Mouse (Mus musculus): ENCODE results near the gene Gucd1. TPM values are rescaled to one million over a fixed set of nuclear protein-coding genes. Genes with fewer than 3 reads are reported as not detected.

Gucd1 gene
- polyA plus RNA-seq, 1 experiment, result 48.3 TPM

DNA sequence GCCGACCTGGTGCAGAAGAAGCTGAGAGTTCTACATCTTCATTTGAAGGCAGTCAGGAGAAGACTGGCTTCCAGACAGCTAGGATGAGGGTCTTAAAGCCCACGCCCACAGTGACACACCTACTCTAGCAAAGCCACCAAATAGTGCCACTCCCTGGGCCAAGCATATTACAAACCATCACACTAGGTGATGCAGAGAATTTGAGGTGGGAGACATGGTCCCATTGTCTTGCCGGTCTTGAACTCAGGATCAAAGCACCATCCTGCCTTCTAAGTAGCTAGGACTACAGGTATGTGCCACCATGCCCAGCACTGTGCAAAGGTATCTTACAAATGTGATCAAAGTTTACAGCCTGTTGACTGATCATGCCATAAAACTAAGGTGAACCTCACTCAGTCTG lies 77.0 kb downstream of the Gucd1 start:
- peaks cover 1% of the 10 kb centered on the region; the same call in 1 of the 2 replicates for H3K4me1 ChIP-seq (ENCODE audit: control insufficient read depth, insufficient read depth, low read length)
- no peak overlapping the region for H3K27ac ChIP-seq (ENCODE audit: control insufficient read depth, insufficient read depth, low read depth, low read length, poor library complexity)
- no peak overlapping the region for H3K4me3 ChIP-seq (replicated peaks; ENCODE audit: control insufficient read depth, low read depth, low read length)
- WGBS, result 71% methylated on average over 3 of the region's 3 CpGs
- no peak for TF ChIP-seq CTCF (IDR thresholded peaks at IDR 0.05; ENCODE audit: control insufficient read depth, insufficient read depth, low read length)
- no peak for TF ChIP-seq POLR2A (IDR thresholded peaks at IDR 0.05; ENCODE audit: borderline replicate concordance, control insufficient read depth, low read depth, low read length)

DNA sequence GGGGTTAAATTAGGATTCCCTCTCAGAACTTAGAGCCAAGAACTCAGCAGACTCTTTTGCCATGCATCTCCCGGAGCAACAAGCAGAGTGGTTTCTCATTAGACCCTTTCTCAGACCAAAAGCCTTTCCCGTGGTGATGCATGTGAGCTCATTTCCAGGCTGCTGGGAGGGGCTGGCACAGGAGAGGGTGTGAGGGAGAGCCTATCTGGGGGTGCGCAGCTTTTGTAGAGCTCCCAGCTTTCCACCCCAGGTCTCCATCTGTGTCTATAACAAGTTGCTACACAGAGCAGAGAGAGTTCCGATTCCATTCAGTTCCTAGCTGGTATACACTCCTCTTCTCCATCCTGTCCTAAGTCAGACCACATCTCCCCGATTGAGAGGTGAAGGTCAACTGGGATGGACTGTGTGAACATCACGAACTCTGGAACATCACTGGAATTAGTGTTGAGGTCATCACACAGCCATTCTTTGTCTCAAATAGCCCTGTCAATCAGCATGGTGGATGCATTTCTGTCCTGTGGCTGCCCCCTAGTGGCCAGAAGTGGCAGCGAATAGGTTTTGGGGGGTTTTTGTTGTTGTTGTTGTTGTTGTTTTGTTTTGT lies 78.5 kb downstream of the Gucd1 start:
- 41% methylated on average over 7 of the region's 7 CpGs for WGBS
- TF ChIP-seq POLR2A (IDR thresholded peaks at IDR 0.05; ENCODE audit: borderline replicate concordance, control insufficient read depth, low read depth, low read length), result no peak
- peak; percentile 69 for TF ChIP-seq CTCF (IDR thresholded peaks at IDR 0.05; ENCODE audit: control insufficient read depth, insufficient read depth, low read length)
- Histone ChIP-seq H3K4me3 (replicated peaks; ENCODE audit: control insufficient read depth, low read depth, low read length) (no peak overlapping the region), H3K4me1 (ENCODE audit: control insufficient read depth, insufficient read depth, low read length) (peaks cover 1% of the 10 kb centered on the region; the same call in 1 of the 2 replicates), H3K27ac (ENCODE audit: control insufficient read depth, insufficient read depth, low read depth, low read length, poor library complexity) (no peak overlapping the region)

DNA sequence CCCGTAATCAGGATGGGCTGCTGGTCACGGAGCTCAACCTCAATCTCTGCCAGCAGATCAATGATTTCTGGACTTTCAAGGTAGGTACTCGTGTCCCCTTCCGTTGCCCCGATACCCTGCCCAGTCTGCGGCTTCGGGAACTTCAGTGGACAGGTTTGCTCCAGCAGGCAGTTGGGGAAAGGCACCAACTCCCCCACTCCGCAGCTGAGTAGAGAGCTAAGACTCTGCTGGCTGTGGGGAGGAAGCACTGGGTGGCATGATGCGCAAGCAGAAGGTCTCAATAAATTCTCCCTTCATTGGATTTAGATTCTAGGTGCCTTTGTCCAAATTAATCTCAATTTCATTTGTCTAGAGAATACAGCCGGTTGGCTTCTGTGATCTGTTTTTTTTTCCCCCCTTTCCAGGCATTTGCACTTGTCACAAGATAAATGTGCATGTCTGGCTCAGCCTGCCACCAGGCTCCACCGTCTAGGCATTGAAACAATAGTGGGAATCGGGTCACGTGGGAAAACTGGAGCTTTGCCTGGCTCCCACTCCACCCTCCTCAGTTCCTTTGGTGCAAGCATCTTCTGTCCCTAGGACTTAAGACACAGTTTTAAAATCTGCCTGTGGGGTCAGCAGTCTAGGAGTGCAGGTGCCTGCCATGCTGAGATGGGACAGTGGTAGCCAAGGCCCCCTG lies 79.5 kb downstream of the Gucd1 start:
- 75% methylated on average over 13 of the region's 13 CpGs for WGBS
- TF ChIP-seq CTCF (IDR thresholded peaks at IDR 0.05; ENCODE audit: control insufficient read depth, insufficient read depth, low read length) (no peak), POLR2A (IDR thresholded peaks at IDR 0.05; ENCODE audit: borderline replicate concordance, control insufficient read depth, low read depth, low read length) (no peak)

GRCm38 (mm10) chr10:75437284-75437683 lies 80.5 kb downstream of the Gucd1 start:
- no peaks in the 10 kb centered on the region for H3K4me1 ChIP-seq (ENCODE audit: control insufficient read depth, insufficient read depth, low read length)
- WGBS, result 100% methylated on average over 1 of the region's 1 CpGs
- no peak overlapping the region for H3K4me3 ChIP-seq (replicated peaks; ENCODE audit: control insufficient read depth, low read depth, low read length)
- H3K27ac ChIP-seq (ENCODE audit: control insufficient read depth, insufficient read depth, low read depth, low read length, poor library complexity), result no peak overlapping the region
- TF ChIP-seq POLR2A (IDR thresholded peaks at IDR 0.05; ENCODE audit: borderline replicate concordance, control insufficient read depth, low read depth, low read length) (no peak), CTCF (IDR thresholded peaks at IDR 0.05; ENCODE audit: control insufficient read depth, insufficient read depth, low read length) (no peak)

More for the DNA sequence above, 79.5 kb downstream of the Gucd1 start:
- H3K4me3 ChIP-seq (replicated peaks; ENCODE audit: control insufficient read depth, low read depth, low read length), result no peak overlapping the region
- H3K27ac ChIP-seq (ENCODE audit: control insufficient read depth, insufficient read depth, low read depth, low read length, poor library complexity), result no peak overlapping the region
- H3K4me1 ChIP-seq (ENCODE audit: control insufficient read depth, insufficient read depth, low read length), result no peaks in the 10 kb centered on the region

DNA sequence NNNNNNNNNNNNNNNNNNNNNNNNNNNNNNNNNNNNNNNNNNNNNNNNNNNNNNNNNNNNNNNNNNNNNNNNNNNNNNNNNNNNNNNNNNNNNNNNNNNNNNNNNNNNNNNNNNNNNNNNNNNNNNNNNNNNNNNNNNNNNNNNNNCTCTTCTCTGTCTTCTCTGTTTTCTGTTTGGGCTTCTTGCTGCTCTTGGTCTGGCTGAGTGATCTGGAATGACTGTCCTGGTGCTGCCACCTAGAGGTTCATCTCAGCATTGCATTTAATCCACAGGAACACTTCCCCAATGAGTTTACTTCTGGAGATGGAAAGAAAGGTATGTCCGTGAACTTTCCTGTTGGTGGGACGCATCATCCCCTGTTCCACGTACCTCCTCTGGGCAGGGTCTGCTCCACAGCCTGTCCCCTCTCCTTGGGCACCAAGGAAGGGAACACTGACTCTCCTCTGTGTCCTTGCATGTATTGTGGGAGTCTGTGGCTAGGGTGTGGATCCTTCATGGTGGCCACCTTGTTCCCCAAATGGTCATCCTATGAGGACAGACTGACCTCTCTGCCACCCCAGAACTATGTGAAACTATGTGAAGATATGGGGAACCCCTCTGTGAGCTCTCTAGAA lies 81.1 kb downstream of the Gucd1 start:
- no peak overlapping the region for H3K4me3 ChIP-seq (replicated peaks; ENCODE audit: control insufficient read depth, low read depth, low read length)
- H3K27ac ChIP-seq (ENCODE audit: control insufficient read depth, insufficient read depth, low read depth, low read length, poor library complexity), result no peak overlapping the region
- WGBS, result 4% methylated on average over 3 of the region's 3 CpGs
- no peaks in the 10 kb centered on the region for H3K4me1 ChIP-seq (ENCODE audit: control insufficient read depth, insufficient read depth, low read length)
- TF ChIP-seq CTCF (IDR thresholded peaks at IDR 0.05; ENCODE audit: control insufficient read depth, insufficient read depth, low read length) (peak; percentile 74), POLR2A (IDR thresholded peaks at IDR 0.05; ENCODE audit: borderline replicate concordance, control insufficient read depth, low read depth, low read length) (no peak)

- H3K4me1 ChIP-seq (ENCODE audit: control insufficient read depth, insufficient read depth, low read length), result peaks cover 1% of the 10 kb centered on the region
- WGBS, result 81% methylated on average over 6 of the region's 6 CpGs
- no peak overlapping the region for H3K4me3 ChIP-seq (replicated peaks; ENCODE audit: control insufficient read depth, low read depth, low read length)
- TF ChIP-seq POLR2A (IDR thresholded peaks at IDR 0.05; ENCODE audit: borderline replicate concordance, control insufficient read depth, low read depth, low read length), result no peak
- TF ChIP-seq CTCF (IDR thresholded peaks at IDR 0.05; ENCODE audit: control insufficient read depth, insufficient read depth, low read length), result no peak
- H3K27ac ChIP-seq (ENCODE audit: control insufficient read depth, insufficient read depth, low read depth, low read length, poor library complexity), result 0 out of 2 replicates have a peak overlapping the region, but pooled peaks have one; percentile 19
Observed at GRCm38 (mm10) chr10:75430633-75431032, 87.1 kb downstream of the Gucd1 start.

GRCm38 (mm10) chr10:75430147-75430537 lies 87.6 kb downstream of the Gucd1 start:
- WGBS, result 72% methylated on average over 5 of the region's 5 CpGs
- TF ChIP-seq POLR2A (IDR thresholded peaks at IDR 0.05; ENCODE audit: borderline replicate concordance, control insufficient read depth, low read depth, low read length) (no peak), CTCF (IDR thresholded peaks at IDR 0.05; ENCODE audit: control insufficient read depth, insufficient read depth, low read length) (no peak)
- H3K4me3 ChIP-seq (replicated peaks; ENCODE audit: control insufficient read depth, low read depth, low read length), result no peak overlapping the region
- peak overlapping the region; percentile 88 for H3K27ac ChIP-seq (ENCODE audit: control insufficient read depth, insufficient read depth, low read depth, low read length, poor library complexity)
- peaks cover 1% of the 10 kb centered on the region for H3K4me1 ChIP-seq (ENCODE audit: control insufficient read depth, insufficient read depth, low read length)

DNA sequence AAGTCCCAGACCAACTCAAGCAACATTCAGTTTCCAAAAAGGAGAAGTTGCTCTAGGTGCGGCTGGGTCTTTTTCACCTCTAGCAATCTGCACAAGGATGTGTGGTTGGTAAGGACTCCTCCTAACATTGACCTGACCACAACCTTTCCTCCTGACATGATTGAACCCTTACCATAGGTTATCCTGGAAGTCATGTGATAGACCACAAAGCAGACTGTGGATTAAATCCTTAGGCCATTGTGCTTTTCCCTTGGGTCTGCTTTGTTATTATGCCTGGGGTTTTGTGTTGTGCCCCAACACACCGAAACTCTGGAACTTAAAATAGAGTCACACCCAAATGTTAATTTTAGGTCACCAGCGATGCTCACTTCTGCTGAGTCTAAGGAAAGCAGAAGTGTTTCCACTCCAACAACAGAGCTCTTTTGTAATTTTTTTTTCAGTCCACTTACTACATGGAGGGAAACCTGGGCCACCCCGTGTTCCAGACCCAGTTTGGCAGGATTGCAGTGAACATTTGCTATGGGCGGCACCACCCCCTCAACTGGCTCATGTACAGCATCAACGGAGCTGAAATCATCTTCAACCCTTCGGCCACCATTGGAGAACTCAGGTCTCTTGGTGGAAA lies 88.1 kb downstream of the Gucd1 start:
- 18% methylated on average over 7 of the region's 7 CpGs for WGBS
- no peak for TF ChIP-seq CTCF (IDR thresholded peaks at IDR 0.05; ENCODE audit: control insufficient read depth, insufficient read depth, low read length)
- no peak for TF ChIP-seq POLR2A (IDR thresholded peaks at IDR 0.05; ENCODE audit: borderline replicate concordance, control insufficient read depth, low read depth, low read length)
- H3K4me3 ChIP-seq (replicated peaks; ENCODE audit: control insufficient read depth, low read depth, low read length), result no peak overlapping the region
- peaks cover 1% of the 10 kb centered on the region for H3K4me1 ChIP-seq (ENCODE audit: control insufficient read depth, insufficient read depth, low read length)
- peak overlapping the region; percentile 88 for H3K27ac ChIP-seq (ENCODE audit: control insufficient read depth, insufficient read depth, low read depth, low read length, poor library complexity)
